ENCODE assay signal across 8 mouse cellular contexts in genomic region chr17:16951092-16952016, GRCm38 (mm10).
A peak's percentile ranks its signal among the peaks of the same experiment; 100 is the strongest.
DNase-seq lines count a peak whose midpoint lies in the region; ATAC-seq and TF ChIP-seq lines count a peak whose summit lies in the region.
"Not testable (repeated sequence)": the region's sequence is repeated elsewhere in the genome, so short reads cannot be mapped to it uniquely, and the experiment has no call there.

No protein-coding gene starts in this region.

- not testable (repeated sequence) for H3K9ac ChIP-seq in lung, postnatal 0 days (replicated peaks; ENCODE audit: low read depth)

- H3K4me3 ChIP-seq in hindbrain, embryonic 10.5 days: peak overlapping the region; percentile 53
- peak overlapping the region; percentile 47 for H3K4me3 ChIP-seq in lung, postnatal 0 days (ENCODE audit: low read depth, low read length)

- peak; percentile 12; the same call in 1 of the 2 replicates for TF ChIP-seq CTCF in lung, postnatal 0 days (IDR thresholded peaks at IDR 0.05)

- H3K4me1 ChIP-seq in hindbrain, embryonic 10.5 days (replicated peaks); lung, postnatal 0 days (ENCODE audit: insufficient read depth, low read depth, low read length): not testable (repeated sequence)

- H3K36me3 ChIP-seq in hindbrain, embryonic 10.5 days; lung, postnatal 0 days (ENCODE audit: insufficient read depth, low read length): not testable (repeated sequence)

- WGBS in hindbrain, embryonic 10.5 days: 3% methylated on average over 26 of the region's 26 CpGs
- 3% methylated on average over 22 of the region's 26 CpGs for WGBS in lung, postnatal 0 days

- peak; percentile 96 for DNase-seq in MN1 (ENCODE audit: low spot score)
- peak; percentile 96 for DNase-seq in cerebellum, adult 9-10 months
- peak; percentile 87 for DNase-seq in hindbrain, embryonic 10.5 days (ENCODE audit: low spot score)
- DNase-seq in layer of hippocampus, adult 9-11 months: peak; percentile 95
- peak; percentile 98 for DNase-seq in lung, postnatal 0 days (ENCODE audit: low spot score)
- DNase-seq in ovary, postnatal 14 days (ENCODE audit: low spot score): peak; percentile 78
- DNase-seq in thymus, postnatal 14 days: peak; percentile 86

- H3K4me2 ChIP-seq in lung, postnatal 0 days (replicated peaks; ENCODE audit: low read depth, low read length): peak overlapping the region; percentile 43; the same call in 1 of the 2 replicates

- H3K27ac ChIP-seq in hindbrain, embryonic 10.5 days: peak overlapping the region; percentile 84
- H3K27ac ChIP-seq in lung, postnatal 0 days (ENCODE audit: low read length): not testable (repeated sequence)

- H3K9me3 ChIP-seq in hindbrain, embryonic 10.5 days: peaks cover 17% of the 10 kb centered on the region; the same call in 1 of the 2 replicates
- not testable (repeated sequence) for H3K9me3 ChIP-seq in lung, postnatal 0 days (ENCODE audit: low read length)

- not testable (repeated sequence) for TF ChIP-seq EP300 in lung, postnatal 0 days (IDR thresholded peaks at IDR 0.05)

- ATAC-seq in frontal cortex, adult (ENCODE audit: low TSS enrichment): peak; percentile 100
- peak; percentile 100 for ATAC-seq in lung, postnatal 0 days

- not testable (repeated sequence) for H3K27me3 ChIP-seq in hindbrain, embryonic 10.5 days (ENCODE audit: insufficient read depth, poor library complexity, severe bottlenecking); lung, postnatal 0 days (replicated peaks; ENCODE audit: insufficient read depth, low read length)
